Mouse (Mus musculus): Measurements from ENCODE around the gene 9530003J23Rik.

The 9530003J23Rik gene

GRCm38 (mm10) chr10:117234825-117235224 lies 3.7 kb downstream of the 9530003J23Rik start:
- in situ Hi-C loops (cut with MboI; ENCODE audit: low pct_unique_long_range_greater_than_20kb in 1 of 2, low sequenced_read_pairs in 2 of 2, unreplicated experiment in 1 of 2): loop anchor here (10.0 to 25.0 kb wide), 2 partner anchors 200 to 202 kb away; no protein-coding TSS in a partner anchor

DNA sequence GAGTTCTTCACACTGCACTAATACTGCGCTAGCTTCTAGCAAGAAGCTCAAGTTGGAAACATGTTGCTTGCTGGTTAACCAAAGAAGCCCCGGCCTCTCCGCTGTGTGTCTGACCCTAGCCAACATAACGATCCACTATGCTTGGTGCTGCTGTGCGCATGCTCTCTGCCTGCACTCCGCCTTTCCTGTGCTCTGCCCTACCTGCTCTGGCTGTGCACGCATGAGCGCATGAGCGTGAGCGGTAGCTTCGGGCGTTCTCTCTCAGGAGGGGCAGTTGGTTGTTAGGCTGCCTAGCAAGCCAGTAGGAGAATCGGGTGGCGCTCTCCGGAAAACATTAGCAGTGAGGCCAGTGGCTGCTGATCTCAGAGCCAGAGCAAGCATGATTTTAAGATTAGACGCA lies 8.7 kb downstream of the 9530003J23Rik start:
- in situ Hi-C loops (cut with MboI; ENCODE audit: low pct_unique_long_range_greater_than_20kb in 1 of 2, low sequenced_read_pairs in 2 of 2, unreplicated experiment in 1 of 2): loop anchor here (10.0 to 25.0 kb wide), 2 partner anchors 205 to 207 kb away; no protein-coding TSS in a partner anchor

DNA sequence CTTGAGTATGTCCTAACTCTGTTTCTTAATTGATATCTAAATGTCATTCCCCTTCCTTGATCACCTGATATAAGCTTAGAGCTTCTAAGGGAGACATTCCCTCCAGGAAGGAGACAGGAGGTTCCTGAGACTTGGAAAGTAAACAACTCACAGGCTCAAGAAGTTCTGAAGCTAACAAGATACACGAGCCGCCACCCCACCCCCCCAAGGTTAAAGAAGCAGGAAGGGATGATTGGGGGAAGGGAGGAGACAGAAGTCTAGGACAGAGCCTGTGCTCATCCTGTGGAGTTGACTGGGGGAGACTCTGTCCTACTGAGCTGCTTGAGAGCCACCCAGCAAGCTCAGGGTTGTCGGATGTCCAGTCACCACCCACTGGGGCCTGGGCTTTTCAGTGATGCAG lies 12.5 kb downstream of the 9530003J23Rik start:
- in situ Hi-C loops (cut with MboI; ENCODE audit: low pct_unique_long_range_greater_than_20kb in 1 of 2, low sequenced_read_pairs in 2 of 2, unreplicated experiment in 1 of 2): loop anchor here in 1 of 2 experiments (25.0 kb wide), 1 partner anchor 211 kb away; no protein-coding TSS in a partner anchor

- in situ Hi-C loops (cut with MboI; ENCODE audit: low pct_unique_long_range_greater_than_20kb in 1 of 2, low sequenced_read_pairs in 2 of 2, unreplicated experiment in 1 of 2): loop anchor here in 1 of 2 experiments (25.0 kb wide), 1 partner anchor 212 kb away; no protein-coding TSS in a partner anchor
Observed at GRCm38 (mm10) chr10:117225094-117225493, 13.4 kb downstream of the 9530003J23Rik start.

- in situ Hi-C loops (cut with MboI; ENCODE audit: low pct_unique_long_range_greater_than_20kb in 1 of 2, low sequenced_read_pairs in 2 of 2, unreplicated experiment in 1 of 2): no loop called here
Observed at GRCm38 (mm10) chr10:117224102-117224990, 14.2 kb downstream of the 9530003J23Rik start, which contains the start of gene Yeats4. TSS of gene Yeats4 (minus strand) at chr10:117224507.

DNA sequence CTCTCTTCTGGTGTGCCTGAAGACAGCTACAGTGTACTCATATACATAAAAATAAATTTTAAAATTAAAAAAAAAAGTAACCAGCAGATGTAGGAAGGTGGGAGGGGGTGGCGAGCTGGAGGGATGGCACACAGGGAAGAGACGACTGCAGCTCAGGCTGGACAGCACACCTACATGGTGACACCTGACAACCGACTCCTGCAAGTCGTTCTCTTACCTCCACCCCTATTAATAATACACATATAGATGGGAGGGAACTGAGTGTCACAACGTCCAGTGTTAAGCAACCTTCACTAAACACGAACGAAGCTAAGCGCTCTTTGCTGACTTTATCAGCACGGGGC lies 14.8 kb downstream of the 9530003J23Rik start:
- in situ Hi-C loops (cut with MboI; ENCODE audit: low pct_unique_long_range_greater_than_20kb in 1 of 2, low sequenced_read_pairs in 2 of 2, unreplicated experiment in 1 of 2): no loop called here

- in situ Hi-C loops (cut with MboI; ENCODE audit: low pct_unique_long_range_greater_than_20kb in 1 of 2, low sequenced_read_pairs in 2 of 2, unreplicated experiment in 1 of 2): no loop called here
Observed at GRCm38 (mm10) chr10:117222821-117223220, 15.7 kb downstream of the 9530003J23Rik start.

DNA sequence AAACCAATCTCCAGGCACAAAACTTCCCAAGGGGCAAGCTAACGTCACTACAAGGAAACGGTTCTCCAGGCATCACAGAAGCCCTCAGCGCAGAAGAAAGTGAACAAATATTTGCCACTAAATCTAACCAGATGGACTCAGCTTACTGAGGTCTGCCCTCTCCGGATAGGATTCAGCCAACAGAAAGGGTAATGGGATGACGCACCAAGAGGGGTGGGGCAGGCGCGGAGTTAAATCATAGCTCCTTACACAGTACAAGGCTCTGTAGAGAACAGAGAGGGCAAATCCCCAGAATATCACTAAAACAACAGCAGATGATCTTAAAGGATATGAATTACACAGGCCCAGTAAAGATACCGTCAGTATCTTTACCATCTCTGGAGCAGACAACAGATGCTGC lies 20.2 kb downstream of the 9530003J23Rik start:
- in situ Hi-C loops (cut with MboI; ENCODE audit: low pct_unique_long_range_greater_than_20kb in 1 of 2, low sequenced_read_pairs in 2 of 2, unreplicated experiment in 1 of 2): no loop called here

DNA sequence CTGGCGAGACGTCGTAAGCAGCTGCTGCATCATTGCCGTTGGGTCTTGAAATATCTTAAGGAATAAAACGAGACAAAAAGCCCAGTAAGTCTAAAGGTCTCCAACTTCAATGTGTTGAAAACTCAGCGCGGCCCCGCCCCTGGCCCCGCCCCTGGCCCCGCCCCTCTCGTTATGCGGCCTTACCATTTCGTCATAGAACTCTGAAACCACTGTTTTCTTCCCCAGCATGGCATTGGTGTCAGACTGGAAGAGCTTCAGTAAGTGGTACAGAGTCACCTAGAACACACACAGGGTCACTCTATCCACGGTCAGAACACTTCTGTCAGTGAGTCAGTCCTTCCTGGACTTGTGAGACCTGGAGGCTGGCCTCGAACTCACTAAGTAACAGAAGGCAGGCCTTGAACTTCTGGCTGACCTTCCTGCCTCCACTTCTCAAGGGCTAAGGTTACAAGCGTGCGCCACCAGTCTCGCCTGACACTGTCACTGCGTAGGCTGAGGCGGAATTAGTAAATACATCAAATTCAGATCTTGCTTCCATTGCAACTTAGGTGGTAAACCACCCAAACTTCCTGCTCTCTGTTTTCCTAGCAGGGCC lies 21.2 kb downstream of the 9530003J23Rik start:
- in situ Hi-C loops (cut with MboI; ENCODE audit: low pct_unique_long_range_greater_than_20kb in 1 of 2, low sequenced_read_pairs in 2 of 2, unreplicated experiment in 1 of 2): no loop called here

DNA sequence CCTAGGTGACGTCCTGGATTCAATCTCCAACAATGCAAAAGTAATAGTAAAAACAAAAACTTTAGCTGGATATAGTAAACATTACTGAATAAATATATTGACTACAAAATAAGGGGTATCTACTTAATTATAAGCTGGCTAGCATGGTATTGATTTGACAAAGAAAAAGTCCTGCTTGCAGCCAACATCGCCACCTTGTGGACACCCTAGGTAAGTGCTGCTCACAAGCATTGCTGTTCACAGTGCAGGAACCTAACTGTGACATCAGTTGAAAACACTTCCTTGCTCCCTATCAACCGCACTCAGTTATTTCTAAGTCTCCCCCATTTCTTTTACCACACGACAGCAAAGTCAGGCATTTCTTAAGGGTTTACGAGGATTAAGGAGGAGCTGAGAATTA lies 21.7 kb downstream of the 9530003J23Rik start:
- in situ Hi-C loops (cut with MboI; ENCODE audit: low pct_unique_long_range_greater_than_20kb in 1 of 2, low sequenced_read_pairs in 2 of 2, unreplicated experiment in 1 of 2): no loop called here

GRCm38 (mm10) chr10:117216132-117216495 lies 22.4 kb downstream of the 9530003J23Rik start:
- in situ Hi-C loops (cut with MboI; ENCODE audit: low pct_unique_long_range_greater_than_20kb in 1 of 2, low sequenced_read_pairs in 2 of 2, unreplicated experiment in 1 of 2): no loop called here

GRCm38 (mm10) chr10:117215409-117216131 lies 22.9 kb downstream of the 9530003J23Rik start:
- in situ Hi-C loops (cut with MboI; ENCODE audit: low pct_unique_long_range_greater_than_20kb in 1 of 2, low sequenced_read_pairs in 2 of 2, unreplicated experiment in 1 of 2): no loop called here

- in situ Hi-C loops (cut with MboI; ENCODE audit: low pct_unique_long_range_greater_than_20kb in 1 of 2, low sequenced_read_pairs in 2 of 2, unreplicated experiment in 1 of 2): no loop called here
Observed at GRCm38 (mm10) chr10:117211023-117211422, 27.5 kb downstream of the 9530003J23Rik start.

- in situ Hi-C loops (cut with MboI; ENCODE audit: low pct_unique_long_range_greater_than_20kb in 1 of 2, low sequenced_read_pairs in 2 of 2, unreplicated experiment in 1 of 2): loop anchor here in 1 of 2 experiments (10.0 kb wide), 1 partner anchor 155 kb away; no protein-coding TSS in a partner anchor
Observed at GRCm38 (mm10) chr10:117209469-117209938, 29.0 kb downstream of the 9530003J23Rik start.

DNA sequence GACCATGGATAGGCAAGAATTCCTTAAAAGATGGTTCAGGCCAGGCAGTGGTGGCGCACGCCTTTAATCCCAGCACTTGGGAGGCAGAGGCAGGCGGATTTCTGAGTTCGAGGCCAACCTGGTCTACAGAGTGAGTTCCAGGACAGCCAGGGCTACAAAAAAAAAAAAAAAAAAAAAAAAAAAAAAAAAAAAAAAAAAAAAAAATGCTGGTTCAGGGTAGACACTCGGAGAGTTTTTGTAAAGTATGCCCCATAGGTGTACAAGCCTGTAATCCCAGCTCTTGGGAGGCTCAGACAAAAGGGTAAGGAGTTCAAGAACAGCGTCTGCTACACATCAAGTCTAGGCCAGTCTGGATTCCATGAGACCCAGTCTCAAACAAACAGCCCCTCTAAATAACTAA lies 29.7 kb downstream of the 9530003J23Rik start:
- in situ Hi-C loops (cut with MboI; ENCODE audit: low pct_unique_long_range_greater_than_20kb in 1 of 2, low sequenced_read_pairs in 2 of 2, unreplicated experiment in 1 of 2): loop anchor here in 1 of 2 experiments (10.0 kb wide), 1 partner anchor 154 kb away; no protein-coding TSS in a partner anchor

DNA sequence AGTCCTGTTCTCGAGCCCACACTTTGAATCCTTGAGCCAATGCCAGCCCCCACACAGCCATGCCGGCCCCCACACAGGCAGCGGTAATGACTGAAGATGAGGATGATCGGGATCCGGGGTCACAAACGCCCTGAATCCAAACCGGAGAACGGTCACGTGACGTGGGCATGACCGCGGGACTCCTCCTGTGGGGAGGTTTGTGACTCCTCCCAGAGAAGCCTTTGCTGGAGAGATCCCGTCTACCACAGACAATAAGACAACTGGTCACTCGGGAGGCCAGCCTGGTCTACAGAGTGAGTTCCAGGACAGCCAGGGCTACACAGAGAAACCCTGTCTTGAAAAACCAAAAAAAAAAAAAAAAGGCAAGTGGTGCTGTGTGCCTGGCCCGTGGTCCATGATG lies 30.3 kb downstream of the 9530003J23Rik start:
- in situ Hi-C loops (cut with MboI; ENCODE audit: low pct_unique_long_range_greater_than_20kb in 1 of 2, low sequenced_read_pairs in 2 of 2, unreplicated experiment in 1 of 2): loop anchor here in 1 of 2 experiments (10.0 kb wide), 1 partner anchor 153 kb away; no protein-coding TSS in a partner anchor

DNA sequence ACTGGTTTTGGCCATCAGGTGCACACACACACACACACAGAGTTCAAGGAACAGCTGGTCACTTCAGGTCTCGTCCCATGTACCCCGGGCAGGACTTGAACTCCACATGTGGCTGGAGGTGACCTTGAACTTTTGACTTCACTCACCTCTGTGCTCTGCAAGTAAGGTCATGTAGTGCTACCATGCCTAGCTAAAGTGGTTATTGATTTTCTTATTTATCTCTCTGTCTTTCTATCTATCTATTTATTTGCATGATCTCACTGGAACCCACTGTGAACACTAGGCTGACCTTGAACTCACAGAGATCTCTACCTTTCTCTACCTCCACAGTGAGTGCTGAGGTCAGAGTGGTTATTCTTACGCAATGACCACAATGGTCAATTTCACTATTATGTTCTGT lies 32.4 kb downstream of the 9530003J23Rik start:
- in situ Hi-C loops (cut with MboI; ENCODE audit: low pct_unique_long_range_greater_than_20kb in 1 of 2, low sequenced_read_pairs in 2 of 2, unreplicated experiment in 1 of 2): loop anchor here in 1 of 2 experiments (10.0 kb wide), 1 partner anchor 151 kb away; no protein-coding TSS in a partner anchor

- in situ Hi-C loops (cut with MboI; ENCODE audit: low pct_unique_long_range_greater_than_20kb in 1 of 2, low sequenced_read_pairs in 2 of 2, unreplicated experiment in 1 of 2): loop anchor here in 1 of 2 experiments (10.0 kb wide), 1 partner anchor 149 kb away; no protein-coding TSS in a partner anchor
Observed at GRCm38 (mm10) chr10:117203558-117203981, 34.9 kb downstream of the 9530003J23Rik start.
